Mouse (Mus musculus): ENCODE measurements around the gene Npas3.

Npas3 gene

DNA sequence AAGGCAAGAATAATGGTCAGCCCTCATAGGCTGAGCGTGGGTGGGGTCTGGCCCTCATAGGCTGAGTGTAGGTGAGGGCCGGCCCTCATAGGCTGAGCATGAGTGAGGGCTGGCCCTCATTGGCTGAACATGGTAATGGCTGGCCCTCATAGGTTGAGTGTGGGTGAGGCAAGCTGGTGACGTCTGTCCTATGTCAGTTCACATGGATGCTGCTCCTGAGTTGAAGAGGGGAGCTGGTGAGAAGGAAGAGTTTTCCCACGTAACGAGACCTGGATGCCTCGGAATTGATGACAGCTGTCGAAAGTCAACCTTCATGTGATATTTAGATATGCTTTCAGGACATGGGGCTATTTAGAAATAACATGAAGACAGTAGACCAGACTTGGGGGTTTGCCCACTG is 45.5 kb downstream of the Npas3 start:
- DNase-seq (ENCODE audit: low read depth, low spot score): no peak

DNA sequence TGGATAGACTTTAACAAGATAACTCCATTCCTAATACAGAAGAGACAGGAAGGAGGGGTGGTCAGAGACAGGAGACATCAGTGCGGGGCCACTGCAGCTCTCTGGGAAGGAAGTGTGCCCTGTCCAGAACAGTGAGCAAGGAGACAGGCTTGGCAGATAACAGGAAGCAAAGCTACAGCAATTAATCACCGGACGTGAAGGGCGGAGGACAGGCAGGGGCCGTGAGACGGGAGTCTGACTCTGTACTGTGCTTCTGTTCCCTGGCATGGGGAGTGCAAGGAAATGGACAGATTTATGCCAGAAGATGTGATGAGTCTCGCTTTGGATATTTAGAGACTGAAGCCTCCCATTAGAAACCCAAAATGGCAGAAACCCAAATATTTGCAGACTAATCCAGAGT is 47.3 kb downstream of the Npas3 start:
- no peak for DNase-seq (ENCODE audit: low read depth, low spot score)

DNA sequence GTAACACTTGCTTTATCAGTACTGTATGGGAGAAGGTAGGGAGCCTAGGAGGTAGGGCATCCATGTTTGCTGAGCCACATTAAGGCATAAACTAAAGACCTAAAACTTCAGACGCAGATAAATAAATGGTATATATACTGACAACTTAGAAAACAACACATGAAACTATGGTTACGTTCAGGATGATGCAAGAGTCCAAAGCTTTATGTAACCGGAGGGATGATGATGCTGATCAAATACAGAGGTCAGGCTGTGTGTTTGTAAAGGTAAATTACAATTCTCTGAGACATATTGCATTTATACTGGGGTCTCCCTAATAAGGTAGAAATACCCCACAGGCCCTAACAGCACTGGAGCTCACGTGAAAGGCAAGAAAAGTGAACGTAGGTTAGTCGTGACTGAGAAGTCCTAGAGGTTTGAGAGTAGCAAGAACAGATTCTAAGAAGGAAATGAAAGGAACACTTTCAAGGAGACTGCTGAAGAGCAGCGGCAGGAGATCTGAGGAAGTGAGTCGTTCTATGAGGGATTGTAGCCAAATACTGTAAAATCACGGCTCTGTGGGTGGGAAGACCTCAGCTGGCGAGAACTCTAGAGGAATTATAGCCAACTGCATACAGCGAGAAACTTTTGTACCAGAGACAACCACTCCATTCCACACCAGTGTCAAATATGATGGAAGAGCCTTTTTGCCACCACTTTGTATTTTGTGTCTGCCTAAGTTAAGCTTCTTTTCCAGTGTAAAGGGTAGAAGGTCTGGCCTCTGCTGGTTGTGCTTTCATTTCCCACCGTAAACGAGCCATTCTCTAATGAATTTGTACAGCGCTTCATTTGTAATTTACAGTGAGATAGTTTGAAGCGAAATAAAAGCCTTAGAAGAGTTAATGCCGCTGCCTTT is 49.7 kb downstream of the Npas3 start:
- DNase-seq (ENCODE audit: low read depth, low spot score): no peak

DNA sequence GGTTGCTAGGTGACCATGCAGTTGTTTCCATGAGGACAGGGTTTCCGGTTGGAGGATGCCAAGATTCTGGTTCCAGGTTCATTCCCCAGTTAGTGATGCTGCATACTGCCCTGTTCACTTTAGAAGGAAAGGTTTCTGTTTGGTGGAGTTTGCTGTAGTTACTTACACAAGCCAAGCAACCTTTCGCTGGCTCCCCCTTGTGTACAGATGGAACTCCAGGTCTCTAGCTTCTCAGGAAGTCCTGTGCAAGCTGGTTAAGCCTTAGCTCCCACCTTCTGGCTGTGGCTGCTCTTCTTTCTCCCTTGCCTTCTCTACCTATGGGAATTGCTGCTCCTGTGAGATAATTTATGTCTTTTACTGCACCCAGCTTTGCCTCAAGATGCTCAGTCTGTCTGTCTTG is 52.5 kb downstream of the Npas3 start:
- DNase-seq (ENCODE audit: low read depth, low spot score): peak; percentile 50

DNA sequence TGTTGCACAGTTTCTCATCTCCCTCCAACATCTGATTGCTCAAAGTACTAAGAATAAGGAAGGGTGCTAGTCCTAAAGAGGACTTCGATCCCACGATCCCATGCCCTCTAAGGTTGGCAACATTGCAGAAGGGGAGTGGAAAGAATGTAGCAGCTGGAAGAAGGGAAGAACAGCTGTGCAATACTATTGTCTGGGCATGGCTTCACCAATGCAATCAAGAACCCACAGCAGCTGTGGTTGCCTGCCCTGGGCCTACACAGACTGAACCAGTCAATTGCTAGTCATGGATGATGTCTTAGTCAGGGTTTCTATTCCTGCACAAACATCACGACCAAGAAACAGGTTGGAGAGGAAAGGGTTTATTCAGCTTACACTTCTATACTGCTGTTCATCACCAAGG is 53.7 kb downstream of the Npas3 start:
- DNase-seq (ENCODE audit: low read depth, low spot score): no peak

DNA sequence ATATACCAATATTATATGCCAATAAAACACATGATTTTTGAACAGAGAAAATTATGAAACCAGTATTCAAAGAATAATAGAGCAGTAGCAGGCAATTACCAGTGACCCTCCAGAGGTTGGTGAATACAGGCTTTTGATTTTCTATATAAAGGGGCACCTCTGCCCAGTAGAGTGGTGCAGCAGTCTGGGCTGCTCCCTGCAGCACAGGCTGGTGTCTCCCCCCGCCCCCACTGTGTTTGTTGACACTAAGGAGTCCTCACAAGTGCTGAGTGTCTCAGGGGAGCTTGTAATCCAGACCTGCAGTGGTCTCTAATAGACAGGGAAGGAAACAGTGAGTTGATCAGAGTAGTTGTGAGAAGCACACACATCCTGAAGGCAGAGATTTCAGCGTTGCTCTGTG is 68.2 kb downstream of the Npas3 start:
- no peak for DNase-seq (ENCODE audit: low read depth, low spot score)

DNA sequence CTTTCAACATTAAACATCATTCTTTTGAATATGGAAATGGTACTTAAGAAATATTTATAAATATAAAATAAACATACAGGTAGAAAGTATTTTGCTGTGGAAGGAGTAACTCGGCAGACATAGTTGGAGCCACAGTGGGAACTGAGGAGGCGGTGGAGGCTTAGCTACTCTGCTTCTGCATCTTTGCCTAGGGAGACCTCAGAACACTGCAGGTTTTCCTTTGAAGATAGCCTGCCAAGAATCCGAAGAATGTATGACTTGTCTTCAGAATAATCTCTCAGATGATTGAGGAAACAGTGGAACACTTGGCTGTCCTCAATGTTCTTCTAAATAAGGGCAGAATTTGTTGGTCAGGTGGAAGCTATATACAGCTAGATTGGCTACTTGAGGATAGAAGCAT is 69.3 kb downstream of the Npas3 start:
- DNase-seq (ENCODE audit: low read depth, low spot score): no peak

DNA sequence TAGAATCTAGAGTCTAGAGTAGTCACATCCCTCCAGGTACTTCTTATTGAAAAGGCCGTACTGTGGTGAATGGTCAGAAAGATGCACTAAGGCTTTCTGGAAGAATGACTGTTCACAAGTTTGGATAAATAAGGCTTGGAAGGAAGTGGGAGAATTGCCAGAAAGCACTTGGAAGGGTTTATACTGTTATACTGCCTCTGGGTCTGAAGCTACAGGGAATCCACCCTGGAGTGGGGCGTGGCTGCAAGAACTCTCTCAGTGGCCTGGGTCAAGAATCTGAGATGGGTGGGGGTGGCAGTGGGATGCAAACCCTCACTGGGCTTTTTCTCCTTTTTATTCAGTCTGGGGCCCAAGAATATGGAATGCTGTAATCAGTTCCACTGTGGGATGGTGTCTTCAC is 72.0 kb downstream of the Npas3 start:
- no peak for DNase-seq (ENCODE audit: low read depth, low spot score)

DNA sequence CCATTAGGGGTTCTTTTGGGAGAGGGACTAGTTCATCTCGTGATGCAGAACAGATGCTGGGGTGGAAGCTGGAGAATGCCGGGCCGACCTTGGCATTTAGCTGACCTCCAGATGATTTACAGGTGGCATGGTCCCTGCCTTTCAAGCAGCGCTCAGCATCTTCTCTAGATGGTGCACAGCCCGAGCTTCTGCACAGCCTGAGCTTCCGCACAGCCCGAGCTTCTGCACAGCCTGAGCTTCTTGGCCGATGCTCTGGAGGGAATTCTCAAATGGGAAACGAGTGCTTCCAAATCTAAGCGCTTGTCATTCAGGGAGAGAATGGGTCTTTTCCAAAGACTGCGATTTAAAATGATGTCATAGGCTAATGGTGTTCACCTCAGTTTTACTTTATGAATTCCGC is 72.5 kb downstream of the Npas3 start:
- no peak for DNase-seq (ENCODE audit: low read depth, low spot score)

DNA sequence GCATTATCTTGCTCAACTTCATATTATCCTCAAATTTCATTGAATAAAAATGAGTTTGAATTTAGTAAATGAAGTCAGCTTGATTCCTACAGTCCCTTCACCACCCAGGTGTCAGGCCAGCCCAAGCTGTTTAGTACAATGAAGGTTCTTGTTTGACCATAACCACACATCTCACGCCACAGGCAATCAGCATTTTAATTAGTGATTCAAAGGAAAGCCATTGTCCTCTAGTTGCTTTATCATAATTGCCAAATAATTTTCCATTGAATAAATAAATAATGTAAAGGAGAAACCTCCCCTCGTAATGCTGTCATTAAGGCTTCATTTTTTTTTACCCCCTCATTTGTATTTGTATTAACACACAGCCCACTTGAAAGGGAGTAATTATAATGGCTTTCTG is 73.5 kb downstream of the Npas3 start:
- no peak for DNase-seq (ENCODE audit: low read depth, low spot score)

DNA sequence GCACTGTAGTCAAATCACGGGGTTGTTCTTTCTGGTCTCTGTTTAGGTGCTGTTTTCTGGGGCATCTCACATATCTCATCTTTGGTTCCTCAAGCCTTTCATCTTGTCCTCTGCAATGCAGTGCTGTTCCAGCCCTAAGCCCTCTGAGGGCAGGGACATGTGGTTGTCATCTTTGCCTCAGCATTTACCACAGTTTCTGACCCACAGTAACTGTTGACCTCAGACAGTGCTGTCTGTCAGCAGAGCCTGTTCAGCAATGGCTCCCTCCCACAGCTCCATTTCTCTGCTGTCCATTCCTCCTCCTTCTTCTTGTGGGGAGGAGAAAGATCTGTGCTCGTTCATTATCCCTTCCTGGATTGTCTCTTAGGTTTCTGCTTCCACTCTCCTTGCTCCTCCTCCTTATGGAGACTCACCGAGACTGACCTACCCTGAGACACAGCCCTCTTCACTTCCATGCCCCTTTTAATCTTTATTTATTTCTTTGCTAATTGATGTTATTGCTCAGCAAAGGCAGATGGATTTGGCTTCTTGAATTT is 79.2 kb downstream of the Npas3 start:
- DNase-seq (ENCODE audit: low read depth, low spot score): no peak

DNA sequence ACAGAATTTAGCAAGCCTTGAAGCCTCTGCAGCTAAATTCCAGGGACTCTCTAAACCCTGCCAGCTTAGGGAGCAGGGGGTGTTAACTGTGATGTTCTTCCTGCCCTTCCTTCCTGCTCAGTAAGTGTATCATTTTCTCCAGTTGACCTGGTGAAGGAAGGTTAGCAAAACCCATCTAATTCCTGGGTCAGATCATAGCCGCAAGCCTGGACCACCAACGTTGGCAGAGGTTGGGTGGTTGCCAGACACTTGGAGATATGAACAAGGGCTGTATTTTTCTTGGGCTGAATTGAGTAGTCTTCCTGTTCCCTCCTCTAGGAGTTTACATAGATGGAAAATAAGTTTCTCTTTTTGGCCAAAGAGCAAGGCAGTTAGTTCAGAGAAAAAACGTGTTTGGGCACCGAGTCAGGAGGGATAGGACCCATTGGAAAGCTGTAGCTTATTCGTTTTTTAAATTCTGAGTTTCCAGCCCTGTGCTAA is 79.8 kb downstream of the Npas3 start:
- no peak for DNase-seq (ENCODE audit: low read depth, low spot score)

DNA sequence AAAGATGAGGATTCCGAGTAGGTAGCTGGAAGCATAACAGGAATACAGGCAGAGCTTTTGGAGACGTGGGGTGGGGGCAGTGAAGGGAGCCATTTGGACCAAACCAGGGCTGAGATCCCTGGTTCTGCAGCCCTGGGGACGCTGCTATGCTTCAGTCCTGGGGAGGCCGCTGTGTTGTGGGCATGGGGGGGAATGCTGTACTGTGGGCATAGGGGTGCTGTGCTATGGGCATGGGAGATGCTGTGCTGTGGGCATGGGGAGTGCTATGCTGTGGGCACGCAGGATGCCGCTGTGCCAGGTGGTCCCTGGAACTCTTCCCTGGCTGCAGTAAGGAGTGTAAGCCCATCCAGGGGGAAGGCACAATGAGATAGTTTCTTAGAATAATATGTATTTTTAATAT is 81.7 kb downstream of the Npas3 start:
- DNase-seq (ENCODE audit: low read depth, low spot score): no peak

DNA sequence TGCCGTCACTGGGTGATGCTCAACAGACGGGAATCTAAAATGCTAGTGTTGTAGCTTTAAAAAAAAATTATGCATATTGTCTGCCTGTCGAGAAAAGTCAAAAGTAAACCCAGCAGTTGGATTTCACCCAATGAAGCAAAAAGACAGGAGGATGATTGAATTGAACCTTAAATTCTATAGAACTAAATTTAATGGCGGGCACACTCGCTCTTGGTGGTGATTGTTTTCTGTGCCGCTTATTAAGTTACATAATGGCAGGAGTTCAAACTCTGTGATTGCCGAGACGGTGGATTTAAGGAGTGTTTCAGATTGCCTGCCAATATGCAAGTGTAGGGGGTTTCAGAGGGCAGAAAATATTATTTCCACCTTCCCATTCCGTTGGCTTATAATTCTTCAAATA is 82.9 kb downstream of the Npas3 start:
- DNase-seq (ENCODE audit: low read depth, low spot score): no peak

DNA sequence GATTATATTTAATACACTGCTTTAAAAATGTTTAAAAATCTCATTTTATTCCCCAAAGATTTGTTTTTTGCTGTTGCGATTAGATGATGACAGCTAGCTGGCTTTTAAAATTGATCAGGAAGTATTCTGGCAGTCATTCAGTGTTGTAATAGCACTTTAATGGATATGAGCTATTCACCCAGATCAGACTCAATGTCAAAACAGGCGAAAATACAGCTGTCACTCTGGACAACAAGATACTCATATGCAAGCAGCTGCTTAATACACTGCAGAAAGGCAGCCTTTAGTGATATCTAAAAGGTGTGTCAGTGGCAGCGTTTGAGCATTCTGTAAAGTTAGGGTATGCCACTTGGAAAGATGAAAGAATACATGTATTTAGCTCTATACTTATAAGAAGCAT is 83.3 kb downstream of the Npas3 start:
- no peak for DNase-seq (ENCODE audit: low read depth, low spot score)

DNA sequence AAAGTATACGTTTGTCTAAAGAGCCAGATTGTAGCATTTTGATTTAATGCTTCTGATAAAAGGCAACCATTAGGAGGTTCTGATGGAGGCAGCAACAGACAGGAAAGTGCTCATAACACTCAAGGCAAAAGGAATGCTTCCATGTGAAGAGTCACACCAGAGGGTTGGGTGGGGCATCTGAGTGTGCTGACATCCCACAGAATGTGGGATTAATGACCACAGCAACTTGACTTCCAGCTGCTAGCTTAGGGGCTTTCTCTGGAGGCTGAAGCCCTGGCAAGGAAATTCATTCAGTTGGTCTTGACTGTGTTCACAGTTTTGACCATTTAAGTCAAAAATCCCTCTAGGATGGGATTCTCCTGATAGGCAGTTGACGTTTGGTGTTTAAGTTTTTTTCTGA is 84.8 kb downstream of the Npas3 start:
- DNase-seq (ENCODE audit: low read depth, low spot score): no peak

DNA sequence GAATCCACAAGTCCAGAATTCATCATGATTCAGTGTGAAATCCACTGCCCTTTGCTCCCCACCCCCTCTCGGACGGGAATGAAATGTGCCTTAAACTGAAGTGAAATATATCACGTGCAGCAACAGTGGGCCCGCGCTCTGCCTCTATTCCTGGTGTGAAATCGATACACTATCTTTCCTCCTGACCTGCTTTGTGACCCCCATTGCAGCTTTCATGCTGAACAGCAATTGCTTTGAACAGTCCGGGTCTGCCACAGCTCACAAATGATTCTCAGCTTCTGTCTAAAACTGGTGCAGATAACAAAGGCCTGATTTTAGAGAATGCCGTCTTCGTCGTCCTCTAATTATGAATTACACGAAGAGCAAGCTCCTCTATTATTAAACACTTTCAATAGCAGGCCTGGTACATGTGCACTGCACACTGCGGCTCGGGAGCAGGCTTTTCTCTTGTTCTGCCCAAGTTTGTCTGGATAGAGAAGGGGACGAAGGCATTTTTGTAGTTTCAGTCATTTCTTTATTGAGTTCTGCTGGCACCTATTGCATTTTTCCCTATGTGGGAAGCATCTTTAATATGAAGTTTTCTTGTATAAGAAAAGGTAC is 90.0 kb downstream of the Npas3 start:
- no peak for DNase-seq (ENCODE audit: low read depth, low spot score)

DNA sequence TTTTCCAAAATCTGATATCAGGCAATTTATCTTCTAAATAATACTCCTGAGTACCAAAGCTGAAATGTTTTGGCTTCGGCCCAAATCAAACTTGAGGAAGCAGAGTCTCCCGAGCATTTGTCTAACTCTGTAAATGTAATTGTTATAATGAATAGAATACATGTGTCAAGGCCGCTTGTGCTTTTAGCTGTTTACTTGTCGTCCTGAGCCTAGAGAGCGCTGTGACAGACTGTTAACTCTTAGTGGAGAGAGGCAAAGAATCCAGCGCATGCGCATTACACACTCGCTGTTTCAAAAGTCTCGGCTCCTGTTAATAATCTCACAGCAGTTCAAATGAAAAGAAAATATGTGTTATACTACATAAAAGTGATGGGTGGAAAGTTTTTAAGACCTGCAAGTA is 94.3 kb downstream of the Npas3 start:
- DNase-seq (ENCODE audit: low read depth, low spot score): no peak

DNA sequence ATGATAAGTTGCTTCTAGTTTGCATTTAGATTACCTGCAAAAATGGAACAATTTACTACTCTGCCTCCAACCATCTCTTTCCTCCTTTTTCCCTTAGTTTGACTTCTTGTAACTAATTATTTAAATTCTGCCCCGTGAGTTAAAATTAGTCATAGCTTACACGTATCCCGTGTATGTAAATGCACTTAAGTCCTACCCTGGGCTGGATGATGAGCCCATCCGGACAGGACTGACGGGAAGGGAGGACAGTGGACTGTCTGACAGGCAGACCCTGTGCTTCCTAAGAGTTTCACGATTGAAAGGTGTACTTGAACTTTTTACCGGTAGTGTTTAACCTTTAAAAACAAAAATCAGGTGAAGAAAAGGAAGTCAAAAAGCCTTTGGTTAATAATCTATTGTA is 103.4 kb downstream of the Npas3 start:
- no peak for DNase-seq (ENCODE audit: low read depth, low spot score)

DNA sequence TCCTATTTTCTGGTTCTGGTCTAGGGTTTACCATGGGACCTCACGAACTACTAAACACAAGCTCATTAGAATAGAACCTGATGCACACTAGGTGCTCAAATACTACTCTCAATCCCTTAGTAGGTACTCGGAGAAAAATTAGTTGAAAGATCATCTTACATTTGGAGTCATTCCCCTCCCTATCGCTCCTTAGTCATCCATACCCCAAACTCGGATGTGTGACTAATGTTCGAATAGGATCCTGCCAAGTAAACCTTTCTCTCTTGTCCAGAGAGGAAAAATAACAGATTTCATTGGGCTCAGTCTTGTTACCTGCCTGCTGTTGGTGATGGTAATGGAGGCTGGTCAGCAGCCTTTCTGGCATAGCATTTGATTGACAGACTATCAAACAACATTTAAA is 117.3 kb downstream of the Npas3 start:
- DNase-seq (ENCODE audit: low read depth, low spot score): no peak

DNA sequence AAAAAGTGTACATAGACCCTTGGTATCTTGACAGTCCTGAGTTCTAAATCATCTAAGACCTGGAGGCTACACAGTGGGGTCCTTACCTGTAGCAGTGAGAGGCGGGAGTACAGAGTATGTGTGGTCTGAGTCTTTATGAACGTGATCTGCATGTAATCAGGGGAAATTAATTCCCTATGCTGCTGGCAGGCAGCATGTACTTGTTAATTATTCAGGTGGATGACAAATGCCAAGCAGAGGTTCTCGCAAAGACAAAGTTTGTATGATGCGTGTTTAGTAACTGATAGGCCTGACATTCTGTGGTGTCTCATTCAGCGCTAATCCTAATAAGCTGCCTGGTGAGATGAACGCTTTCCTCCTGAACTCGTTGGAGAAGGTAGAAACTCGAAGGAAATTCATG is 136.4 kb downstream of the Npas3 start:
- no peak for DNase-seq (ENCODE audit: low read depth, low spot score)

DNA sequence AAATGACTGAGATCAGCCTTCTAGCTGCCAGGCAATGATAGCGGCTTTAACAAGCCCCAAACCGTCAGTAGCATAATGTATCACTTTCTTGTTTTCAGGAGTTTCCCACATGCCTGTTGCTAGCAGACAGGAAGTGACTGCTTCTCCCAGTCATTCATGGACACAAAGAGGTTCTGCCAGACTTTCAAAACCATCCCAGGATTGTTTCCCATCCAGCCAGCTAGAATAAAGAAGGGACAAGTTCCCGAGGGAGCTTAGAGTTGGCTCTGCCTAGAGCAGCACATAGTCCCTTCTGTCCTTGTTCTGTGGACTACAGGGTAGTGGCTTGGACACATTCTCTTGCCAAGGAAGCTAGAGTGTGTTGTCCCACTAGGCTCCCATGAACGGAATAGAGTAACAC is 157.4 kb downstream of the Npas3 start:
- DNase-seq (ENCODE audit: low read depth, low spot score): no peak

DNA sequence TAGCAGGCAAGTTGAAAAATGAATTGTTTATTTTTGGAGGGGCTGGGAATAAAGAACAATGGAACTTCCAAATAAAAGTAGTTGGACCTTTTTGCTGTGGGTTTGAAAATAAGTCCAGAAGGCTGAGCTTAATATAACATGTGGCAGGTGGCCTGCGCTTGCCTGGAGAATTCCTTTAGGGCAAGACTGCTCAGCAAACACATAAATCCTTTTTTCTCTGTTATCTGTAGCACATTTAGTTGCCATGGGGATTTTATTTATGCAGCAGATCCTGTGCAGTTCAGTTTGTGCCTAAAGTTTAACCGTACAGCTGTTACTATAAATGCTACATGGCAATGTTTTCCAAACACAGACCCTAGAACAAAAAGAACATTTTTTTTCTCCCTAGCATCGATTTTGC is 159.3 kb downstream of the Npas3 start:
- peak; percentile 66 for DNase-seq (ENCODE audit: low read depth, low spot score)

Data from forelimb bud, embryonic 11.5 days (tissue).